Mouse (Mus musculus) neural tube, embryonic 15.5 days (tissue): Measurements from ENCODE around the gene Ssxb8. TPM values are rescaled to one million over a fixed set of nuclear protein-coding genes. Genes with fewer than 3 reads are reported as not detected.
"Not testable (repeated sequence)": the region's sequence is repeated elsewhere in the genome, so short reads cannot be mapped to it uniquely, and the experiment has no call there.

ENCODE experiments used
- ATAC-seq: fragments of 200-750 bp; cut with Nextera tagmentation; 2 replicates; pipeline ENCODE4 v1.8.0; 2017; ENCODE audit warnings: mild to moderate bottlenecking, moderate TSS enrichment, moderate library complexity; ENCODE audit not compliant: low FRiP score
- H3K27ac ChIP-seq: fragments of 300-500 bp; sonication (generic); replicated peaks from 2 replicates; pipeline ENCODE4 v1.5.1; 2015; ENCODE audit warnings: mild to moderate bottlenecking, inconsistent platforms
- H3K27me3 ChIP-seq: fragments of 300-500 bp; sonication (generic); replicated peaks from 2 replicates; pipeline ENCODE4 v1.6.1; 2015; ENCODE audit warnings: inconsistent platforms
- H3K36me3 ChIP-seq: fragments of 300-500 bp; sonication (generic); 2 replicates; pipeline ENCODE4 v1.6.1; 2015; ENCODE audit warnings: inconsistent platforms
- H3K4me1 ChIP-seq: fragments of 300-500 bp; sonication (generic); 2 replicates; pipeline ENCODE4 v1.6.1; 2015; ENCODE audit warnings: inconsistent platforms
- H3K4me2 ChIP-seq: fragments of 300-500 bp; sonication (generic); 2 replicates; pipeline ENCODE4 v1.6.1; 2015; ENCODE audit warnings: inconsistent platforms, mild to moderate bottlenecking, moderate library complexity
- H3K4me3 ChIP-seq: fragments of 300-500 bp; sonication (generic); replicated peaks from 2 replicates; pipeline ENCODE4 v1.5.1; 2015; ENCODE audit warnings: mild to moderate bottlenecking, inconsistent platforms
- H3K9ac ChIP-seq: fragments of 300-500 bp; sonication (generic); replicated peaks from 2 replicates; pipeline ENCODE4 v1.6.1; 2015; ENCODE audit warnings: mild to moderate bottlenecking, inconsistent platforms
- H3K9me3 ChIP-seq: fragments of 300-500 bp; sonication (generic); replicated peaks from 2 replicates; pipeline ENCODE4 v1.6.1; 2016; ENCODE audit warnings: inconsistent platforms
- WGBS: fragments of 180-500 bp; shearing (Covaris S2); methylation state at CpG from one replicate; pipeline ENCODE4 v1.1.7; 2015; ENCODE audit warnings: mixed read lengths; 5-methylcytosine and 5-hydroxymethylcytosine counted together
- polyA plus RNA-seq: library from polyadenylated mRNA; unstranded; fragments of >200 nt; fragmentation: Nextera tagmentation; extraction: Ambion mirVana; gene quantifications from 2 replicates; pipeline ENCODE4 v1.2.1, GENCODE M21; 2015

Ssxb8 gene
- polyA plus RNA-seq = not detected in 2 replicates

GRCm38 (mm10) chrX:8690744-8691143 lies at the start of gene Ssxb8:
Ssxb8 (minus strand) TSS chrX:8690844.
- H3K27ac ChIP-seq, H3K4me1 ChIP-seq, ATAC-seq, H3K4me3 ChIP-seq, H3K4me2 ChIP-seq, H3K9ac ChIP-seq, H3K9me3 ChIP-seq, H3K36me3 ChIP-seq, H3K27me3 ChIP-seq: not testable (repeated sequence)
- WGBS = 55% methylated on average over 1 of the region's 1 CpGs

GRCm38 (mm10) chrX:8732907-8733306 lies 42.3 kb upstream of the Ssxb8 start:
- no peak for ATAC-seq
- H3K27me3 ChIP-seq = no peaks in the 10 kb centered on the region
- no peak overlapping the region for H3K4me2 ChIP-seq
- H3K4me1 ChIP-seq = no peaks in the 10 kb centered on the region
- WGBS = 54% methylated on average over 5 of the region's 5 CpGs
- no peak overlapping the region for H3K4me3 ChIP-seq
- H3K27ac ChIP-seq = no peak overlapping the region
- no peaks in the 10 kb centered on the region for H3K9me3 ChIP-seq
- no peak overlapping the region for H3K9ac ChIP-seq
- no peaks in the 10 kb centered on the region for H3K36me3 ChIP-seq

- WGBS = 87% methylated on average over 4 of the region's 4 CpGs
- no peak overlapping the region for H3K4me3 ChIP-seq
- no peak overlapping the region for H3K4me2 ChIP-seq
- no peaks in the 10 kb centered on the region for H3K4me1 ChIP-seq
- H3K27ac ChIP-seq = no peak overlapping the region
- no peak for ATAC-seq
- no peaks in the 10 kb centered on the region for H3K36me3 ChIP-seq
- H3K9ac ChIP-seq = no peak overlapping the region
- no peaks in the 10 kb centered on the region for H3K9me3 ChIP-seq
- no peaks in the 10 kb centered on the region for H3K27me3 ChIP-seq
Measured at GRCm38 (mm10) chrX:8663085-8663484, 27.6 kb downstream of the Ssxb8 start.

Other genes starting within 250 kb of the Ssxb8 start
- gene Ssxb2, start 229.1 kb downstream of the Ssxb8 start, polyA plus RNA-seq = not detected in 2 replicates
- not detected in 2 replicates for gene Gm14459, start 165.9 kb downstream of the Ssxb8 start, polyA plus RNA-seq
- not detected in 2 replicates for gene Ssxb6, start 142.6 kb downstream of the Ssxb8 start, polyA plus RNA-seq
- gene Ssxb3, start 99.0 kb downstream of the Ssxb8 start, polyA plus RNA-seq = not detected in 2 replicates
- not detected in 2 replicates for gene Ssx9, start 57.6 kb upstream of the Ssxb8 start, polyA plus RNA-seq
- not detected in 2 replicates for gene Ssxb5, start 112.8 kb upstream of the Ssxb8 start, polyA plus RNA-seq
- gene Gm6592, start 153.2 kb upstream of the Ssxb8 start, polyA plus RNA-seq = not detected in 2 replicates
- not detected in 2 replicates for gene Gm5751, start 183.4 kb upstream of the Ssxb8 start, polyA plus RNA-seq
- gene B630019K06Rik, start 201.5 kb upstream of the Ssxb8 start, polyA plus RNA-seq = 26.4 and 28.3 TPM in 2 replicates